Mouse (Mus musculus) bone marrow, adult 2 months (tissue): Measurements from ENCODE around the gene Pou3f4.

Experiments
- CTCF ChIP-seq: fragments of 200-500 bp; IDR thresholded peaks from 2 replicates; pipeline ENCODE4 v1.5.1; 2011; ENCODE audit warnings: low read length, control low read depth; ENCODE audit not compliant: control insufficient read depth, insufficient read depth
- POLR2A ChIP-seq: fragments of 200-500 bp; IDR thresholded peaks from 2 replicates; pipeline ENCODE4 v1.6.1; 2011; ENCODE audit warnings: low read depth, mild to moderate bottlenecking, control low read depth, low read length, borderline replicate concordance; ENCODE audit not compliant: control insufficient read depth

GRCm38 (mm10) chrX:110813401-110813800, 679 bp upstream of the Pou3f4 start:
- TF ChIP-seq CTCF (no peak), POLR2A (no peak)
